Mouse (Mus musculus) Muller cell, postnatal 12 days (primary cell): ENCODE measurements around the gene Slc26a3.
"Not testable (repeated sequence)": the region's sequence is repeated elsewhere in the genome, so short reads cannot be mapped to it uniquely, and the experiment has no call there.

Experiments
- DNase-seq: peaks from one replicate; pipeline ENCODE4 v3.0.0-alpha.2; 2015; ENCODE audit errors: inconsistent ontology term

The Slc26a3 gene

GRCm38 (mm10) chr12:31421901-31422574, 31.4 kb downstream of the Slc26a3 start:
- no peak for DNase-seq

GRCm38 (mm10) chr12:31437791-31438190, 47.1 kb downstream of the Slc26a3 start:
- DNase-seq, result no peak

- DNase-seq, result no peak
Measured at GRCm38 (mm10) chr12:31439612-31440011, 48.9 kb downstream of the Slc26a3 start.

- peak; percentile 35 for DNase-seq
Measured at GRCm38 (mm10) chr12:31444131-31444546, 53.5 kb downstream of the Slc26a3 start.

GRCm38 (mm10) chr12:31444827-31445226, 54.2 kb downstream of the Slc26a3 start:
- DNase-seq, result no peak

GRCm38 (mm10) chr12:31449341-31449740, 58.7 kb downstream of the Slc26a3 start:
- DNase-seq, result no peak

GRCm38 (mm10) chr12:31456271-31456670, 65.6 kb downstream of the Slc26a3 start:
- DNase-seq, result no peak

- no peak for DNase-seq
Measured at GRCm38 (mm10) chr12:31458474-31458873, 67.8 kb downstream of the Slc26a3 start.

- DNase-seq, result not testable (repeated sequence)
Measured at GRCm38 (mm10) chr12:31460270-31460669, 69.6 kb downstream of the Slc26a3 start.

- DNase-seq, result no peak
Measured at GRCm38 (mm10) chr12:31461371-31461770, 70.7 kb downstream of the Slc26a3 start.

- DNase-seq, result no peak
Measured at GRCm38 (mm10) chr12:31462615-31463014, 71.9 kb downstream of the Slc26a3 start.

- DNase-seq, result not testable (repeated sequence)
Measured at GRCm38 (mm10) chr12:31478182-31478581, 87.5 kb downstream of the Slc26a3 start.

- DNase-seq, result no peak
Measured at GRCm38 (mm10) chr12:31486431-31486830, 95.8 kb downstream of the Slc26a3 start.

- no peak for DNase-seq
Measured at GRCm38 (mm10) chr12:31498936-31499313, 108.3 kb downstream of the Slc26a3 start.

- DNase-seq, result peak; percentile 97
Measured at GRCm38 (mm10) chr12:31499314-31500131, 108.9 kb downstream of the Slc26a3 start, which contains the start of gene Cbll1. Gene Cbll1, minus strand, starts transcription at chr12:31499616.

GRCm38 (mm10) chr12:31500196-31500595, 109.5 kb downstream of the Slc26a3 start:
- no peak for DNase-seq

- no peak for DNase-seq
Measured at GRCm38 (mm10) chr12:31501266-31501665, 110.6 kb downstream of the Slc26a3 start.

- DNase-seq, result no peak
Measured at GRCm38 (mm10) chr12:31503211-31503610, 112.5 kb downstream of the Slc26a3 start.

GRCm38 (mm10) chr12:31507718-31508364, 117.2 kb downstream of the Slc26a3 start:
- DNase-seq, result peak; percentile 25

- DNase-seq, result no peak
Measured at GRCm38 (mm10) chr12:31508496-31508895, 117.8 kb downstream of the Slc26a3 start.

- no peak for DNase-seq
Measured at GRCm38 (mm10) chr12:31511218-31511617, 120.5 kb downstream of the Slc26a3 start.

GRCm38 (mm10) chr12:31512634-31513411, 122.2 kb downstream of the Slc26a3 start:
- DNase-seq, result no peak
